Mouse (Mus musculus) cerebellum, postnatal 36 days (tissue): Measurements from ENCODE around the gene Abca4.

Experiments used
- DNase-seq, 2 experiments: peaks; one replicate each; pipeline ENCODE4 v3.0.0; 2021 to 2022; ENCODE audit warnings: mixed read lengths in 2 of 2

Gene Abca4

DNA sequence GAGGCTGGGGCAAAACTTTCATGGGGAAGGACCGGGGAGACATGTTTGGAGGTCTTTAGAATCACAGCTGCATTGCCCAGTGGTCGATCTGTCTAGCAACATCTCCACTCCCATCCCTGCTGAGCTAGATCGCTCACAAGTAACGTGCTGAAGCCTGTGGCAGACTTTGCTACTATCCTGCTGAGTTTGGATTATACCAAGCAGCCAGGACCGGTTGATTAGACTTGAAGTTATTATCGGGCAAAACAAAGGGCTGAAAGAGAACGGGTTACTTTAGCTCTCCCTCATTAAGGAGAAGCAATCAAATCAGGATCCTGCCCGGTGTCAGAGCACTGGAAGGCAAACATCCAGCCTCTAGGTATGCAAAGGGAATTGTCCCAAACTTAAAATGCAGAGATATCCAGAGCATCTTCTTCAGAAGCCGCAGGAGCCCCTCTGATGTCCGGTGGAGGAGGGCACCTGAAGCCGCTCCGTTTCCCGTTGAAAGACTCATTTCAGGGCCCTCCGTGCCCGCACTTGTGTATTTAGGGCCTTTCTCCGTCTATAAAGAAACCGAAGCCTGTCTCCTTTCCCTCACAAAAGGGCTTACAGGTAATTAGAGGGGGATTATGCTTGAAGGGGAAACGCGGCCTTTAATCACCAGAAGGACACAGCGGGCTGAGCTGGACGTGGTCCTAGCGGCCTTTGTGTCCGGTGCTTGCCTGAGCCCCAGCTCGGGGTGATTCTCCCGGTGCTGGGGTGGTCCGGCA, at the start of gene Abca4:
Gene Abca4 (plus strand): TSS at position 645 of the 749 bp plus-strand sequence.
- peak in 1 of 2 experiments; percentile 4 for DNase-seq

DNA sequence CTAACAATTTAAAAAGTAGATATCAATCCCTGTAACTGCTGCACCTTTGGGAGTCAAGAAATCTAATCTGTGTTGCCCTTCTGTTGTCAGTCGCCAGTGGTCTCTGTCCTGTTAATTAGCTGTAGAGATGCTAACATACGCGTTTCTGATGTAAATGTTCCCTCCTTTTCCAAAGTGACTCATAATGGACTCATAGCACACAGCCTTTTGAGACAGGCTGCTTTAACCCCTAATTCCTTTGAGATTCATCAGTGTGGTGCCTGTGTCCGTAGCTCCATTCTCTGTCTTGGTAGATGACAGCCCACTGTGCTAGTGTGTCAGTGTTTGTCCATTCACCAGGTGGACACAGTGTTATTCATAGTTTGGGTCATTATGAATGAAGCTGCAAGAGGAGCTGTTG, 49.1 kb upstream of the Abca4 start:
- DNase-seq = no peak

DNA sequence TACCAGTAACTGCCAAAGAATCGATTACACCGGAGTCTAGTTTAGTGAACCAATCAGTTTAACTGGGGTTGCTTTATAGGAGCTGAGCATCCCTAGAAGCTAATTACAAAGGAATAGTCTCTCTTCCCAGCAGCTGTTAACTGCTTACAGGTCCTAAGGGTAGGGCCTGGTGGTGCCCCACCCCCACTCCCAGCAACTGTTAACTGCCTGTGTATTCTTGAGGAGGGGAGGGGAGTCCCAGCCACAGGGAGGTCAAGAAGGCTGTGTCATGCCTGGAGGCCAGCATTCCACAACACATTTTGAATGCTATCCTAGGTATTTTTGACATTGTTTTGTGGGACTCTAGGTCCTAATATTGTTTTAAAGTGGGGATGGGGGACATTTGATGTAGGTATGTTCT, 44.3 kb upstream of the Abca4 start:
- no peak for DNase-seq

DNA sequence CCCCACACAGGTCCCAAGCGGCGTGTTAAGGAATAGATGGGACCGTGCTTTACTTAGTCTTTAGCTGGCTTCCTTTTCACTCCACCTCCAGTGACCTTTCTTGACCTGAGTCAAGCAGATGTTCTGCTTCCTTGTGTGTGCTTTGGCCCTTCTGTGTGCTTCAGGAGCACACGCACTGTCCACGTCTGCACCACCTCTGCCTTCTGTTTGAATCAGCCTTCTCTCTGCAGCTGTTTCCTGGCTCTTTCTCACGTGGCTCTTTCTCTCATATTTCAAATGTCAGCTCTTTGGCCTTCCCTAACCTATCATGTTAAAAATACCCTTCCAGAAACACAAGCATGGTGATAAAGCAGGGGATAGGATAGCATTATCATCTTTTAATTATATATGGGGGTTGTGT, 42.7 kb upstream of the Abca4 start:
- no peak for DNase-seq

DNA sequence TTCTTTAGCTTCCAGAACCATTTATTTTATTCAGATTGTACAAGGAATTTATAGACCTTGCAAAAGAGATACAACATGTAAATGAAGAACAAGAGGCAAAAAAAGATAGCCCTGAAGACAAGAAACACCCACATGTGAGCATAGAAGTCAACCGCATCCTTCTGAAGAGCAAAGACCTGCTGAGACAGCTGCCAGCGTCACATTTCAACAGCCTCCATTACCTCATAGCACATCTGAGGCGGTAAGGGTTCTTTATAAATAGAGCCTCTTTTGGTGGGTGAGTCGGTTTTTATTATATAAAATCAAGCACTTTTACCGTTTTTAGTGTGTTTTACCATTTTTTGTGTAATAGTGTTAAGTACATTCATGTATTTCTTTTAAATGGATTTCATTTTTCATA, 34.4 kb upstream of the Abca4 start:
- DNase-seq = no peak

DNA sequence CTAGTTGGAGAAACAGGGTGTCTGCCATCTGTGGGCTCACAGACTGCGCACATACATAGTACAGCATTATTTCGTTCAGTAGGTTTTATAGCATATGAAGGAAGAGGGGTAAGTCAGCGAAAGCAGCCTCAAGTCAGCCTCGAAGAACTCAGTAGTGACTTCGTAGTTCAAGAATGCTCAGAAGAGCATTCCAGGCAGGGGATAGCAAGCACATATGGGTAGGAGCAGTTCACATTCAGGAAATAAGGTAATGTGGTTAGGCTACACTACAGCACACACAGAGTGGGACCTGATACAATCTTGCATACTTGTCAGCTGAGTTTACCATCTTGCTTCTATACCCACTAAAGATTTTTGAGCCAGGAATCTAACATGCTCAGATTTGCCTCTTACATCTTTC, 34.0 kb upstream of the Abca4 start:
- DNase-seq = no peak

DNA sequence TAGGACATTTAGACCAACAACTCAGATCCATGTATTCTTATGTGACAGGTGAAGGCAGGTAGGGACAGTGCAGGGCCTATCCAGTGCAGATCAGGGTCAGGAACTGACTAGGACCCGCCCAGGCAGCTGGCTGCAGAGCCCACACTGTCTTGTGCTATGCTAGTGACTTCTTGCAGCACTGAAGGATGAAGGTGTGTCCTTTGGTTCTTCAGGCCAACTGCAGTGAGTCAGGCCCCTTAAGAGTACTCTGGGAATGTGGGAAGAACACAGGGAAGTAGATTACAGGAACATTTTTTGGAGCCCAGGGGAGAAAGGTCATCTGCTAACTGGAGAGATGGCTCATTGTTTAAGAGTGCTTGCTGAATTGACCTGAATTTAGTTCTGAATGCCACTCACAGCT, 31.8 kb upstream of the Abca4 start:
- DNase-seq = no peak

DNA sequence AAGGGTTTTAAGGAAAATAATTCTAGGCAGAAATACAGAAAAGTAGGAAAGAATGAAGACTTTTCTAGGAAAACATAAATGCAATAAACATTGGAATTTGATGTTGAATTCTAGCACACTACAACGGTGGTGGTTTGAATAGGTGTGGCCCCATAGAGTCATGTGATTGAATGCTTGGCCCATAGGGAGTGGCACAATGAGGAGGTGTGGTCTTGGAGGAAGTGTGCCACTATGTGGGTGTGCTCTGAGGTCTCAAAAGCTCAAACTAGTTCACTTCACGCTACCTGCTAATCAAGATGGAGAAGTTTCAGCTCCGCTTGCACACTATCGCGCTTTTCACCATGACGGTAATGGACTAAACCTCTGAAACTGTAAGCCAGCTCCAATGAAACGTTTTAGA, 25.8 kb upstream of the Abca4 start:
- no peak for DNase-seq

DNA sequence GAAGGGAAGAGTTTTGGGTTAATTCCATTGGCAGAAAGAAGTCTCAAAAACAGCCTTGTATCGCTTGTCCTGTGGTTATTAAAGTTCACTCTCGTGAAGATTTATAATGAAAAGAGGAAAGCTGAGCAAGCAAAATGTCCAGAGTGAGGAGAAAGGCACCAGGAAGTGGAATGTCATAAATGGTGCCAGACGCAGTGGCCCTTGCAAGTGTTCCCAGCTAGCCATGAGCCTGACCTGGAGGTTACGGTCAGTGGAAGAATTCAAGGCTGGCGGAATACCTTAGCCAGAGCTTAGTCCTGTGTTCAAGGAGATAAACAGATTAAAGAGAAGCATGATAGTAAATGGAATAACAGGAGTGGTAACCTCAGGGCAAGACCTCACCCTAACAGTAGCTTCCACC, 25.1 kb upstream of the Abca4 start:
- no peak for DNase-seq

DNA sequence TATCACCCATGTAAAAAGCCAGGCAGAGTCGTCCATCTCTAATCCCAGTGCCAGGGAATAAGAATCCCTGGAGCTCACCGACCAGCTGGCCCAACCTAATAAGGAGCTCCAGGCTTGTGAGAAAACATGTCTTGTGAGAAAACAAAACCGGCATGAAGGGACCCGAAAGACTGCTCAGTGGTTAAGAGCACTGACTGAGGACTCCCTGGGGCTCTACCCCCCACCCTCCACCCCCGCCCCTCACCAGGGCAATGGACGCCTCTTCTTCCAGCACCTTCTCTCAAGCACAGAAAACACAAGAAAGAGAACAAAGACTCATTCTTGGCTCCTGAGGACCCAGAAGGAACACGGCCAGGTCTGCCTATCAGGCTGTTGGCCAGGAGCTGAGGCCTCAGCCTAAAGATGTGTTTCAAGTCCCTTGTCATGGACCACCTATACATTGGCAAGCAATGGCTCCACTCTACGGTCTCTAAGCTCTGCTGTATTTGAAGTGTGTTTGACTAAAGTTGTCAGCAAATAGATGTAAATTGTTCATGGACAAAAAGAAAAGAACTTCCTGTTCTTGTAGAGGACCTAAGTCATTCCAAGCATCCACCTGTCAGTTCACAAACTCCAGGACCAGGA, 23.1 kb upstream of the Abca4 start:
- DNase-seq = no peak

DNA sequence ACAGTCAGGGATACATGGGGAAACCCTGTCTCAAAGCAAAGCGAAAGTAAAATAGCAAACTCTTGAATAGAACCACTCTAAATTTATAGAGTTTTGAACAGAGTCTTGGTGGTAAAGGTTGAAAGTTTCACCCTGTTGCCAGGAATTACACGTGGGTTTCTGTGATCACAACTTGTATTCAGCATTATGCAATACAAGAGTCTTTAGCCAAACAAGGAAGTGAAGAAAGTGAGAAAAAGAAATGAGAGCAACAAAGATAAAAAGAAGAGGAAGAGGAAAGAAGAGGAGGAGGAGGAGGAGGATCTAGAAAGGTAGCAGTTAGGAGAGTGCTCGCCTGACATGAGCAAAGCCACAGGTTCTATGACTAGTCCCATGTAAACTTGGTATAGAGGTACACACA, 21.9 kb upstream of the Abca4 start:
- DNase-seq = no peak

DNA sequence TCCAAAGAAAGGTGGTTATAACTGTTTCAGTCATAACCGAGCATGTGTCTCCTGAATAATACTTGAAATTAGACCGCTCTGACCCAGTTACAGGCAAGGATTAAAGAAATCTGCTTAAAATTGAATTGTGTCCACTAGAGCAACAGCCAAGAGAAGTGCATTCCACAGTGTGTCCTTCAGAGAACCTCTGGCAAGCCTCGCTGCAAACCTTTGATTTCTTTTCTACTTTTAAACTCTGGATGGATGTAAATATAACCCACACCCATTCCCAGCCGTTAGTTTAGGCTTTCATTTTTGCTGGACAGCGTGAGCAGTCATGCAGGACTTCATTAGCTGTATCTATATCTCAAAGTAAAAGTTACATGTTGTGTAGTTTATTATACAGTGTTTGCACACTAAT, 17.6 kb upstream of the Abca4 start:
- no peak for DNase-seq

DNA sequence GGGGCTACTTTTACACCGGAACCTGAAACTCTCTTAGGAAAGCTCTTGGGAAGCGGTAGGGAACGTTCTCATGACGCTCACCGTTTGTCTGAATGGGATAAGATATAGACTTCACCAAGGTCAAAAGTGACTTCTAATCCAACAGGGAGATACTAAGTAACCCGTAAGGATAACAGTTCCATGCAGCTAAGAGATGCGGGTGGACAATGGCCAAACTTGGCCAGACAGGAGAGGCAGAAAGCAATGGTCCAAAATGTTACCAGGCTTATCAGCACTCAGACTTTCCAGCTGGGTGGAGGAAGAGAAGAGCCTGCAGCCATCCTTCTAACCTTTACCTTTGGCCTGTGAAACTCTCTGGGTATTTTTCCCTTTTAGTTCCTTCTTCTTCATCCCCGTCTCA, 16.5 kb upstream of the Abca4 start:
- no peak for DNase-seq

DNA sequence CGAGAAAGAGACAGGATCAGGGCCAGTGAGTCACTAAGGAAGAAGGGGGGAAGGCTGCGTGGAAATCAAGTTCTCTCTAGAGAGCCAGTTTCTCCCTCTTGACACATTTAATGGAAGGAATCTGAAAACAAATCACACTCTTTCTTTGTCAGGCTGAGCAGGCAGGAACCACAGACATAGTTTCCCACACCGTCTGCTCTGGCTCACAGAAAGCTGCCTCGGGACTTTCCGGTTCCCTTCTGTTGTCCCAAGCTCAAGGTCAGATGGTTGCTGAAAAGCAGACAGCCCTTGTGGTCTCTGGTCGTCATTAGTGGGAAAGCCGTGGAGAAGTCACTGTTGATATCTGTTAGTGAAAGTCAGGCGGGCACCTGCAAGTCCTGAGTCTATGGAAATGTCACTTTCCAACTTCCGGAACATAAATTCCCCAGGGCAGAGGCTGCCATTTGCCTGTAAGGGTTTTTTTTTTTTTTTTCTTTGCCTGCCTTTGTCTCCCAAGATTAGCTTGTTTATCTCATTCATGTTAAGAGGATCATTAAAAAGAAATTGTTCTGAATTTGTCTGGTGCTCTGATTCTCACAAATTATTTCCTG, 10.9 kb upstream of the Abca4 start:
- DNase-seq = no peak

DNA sequence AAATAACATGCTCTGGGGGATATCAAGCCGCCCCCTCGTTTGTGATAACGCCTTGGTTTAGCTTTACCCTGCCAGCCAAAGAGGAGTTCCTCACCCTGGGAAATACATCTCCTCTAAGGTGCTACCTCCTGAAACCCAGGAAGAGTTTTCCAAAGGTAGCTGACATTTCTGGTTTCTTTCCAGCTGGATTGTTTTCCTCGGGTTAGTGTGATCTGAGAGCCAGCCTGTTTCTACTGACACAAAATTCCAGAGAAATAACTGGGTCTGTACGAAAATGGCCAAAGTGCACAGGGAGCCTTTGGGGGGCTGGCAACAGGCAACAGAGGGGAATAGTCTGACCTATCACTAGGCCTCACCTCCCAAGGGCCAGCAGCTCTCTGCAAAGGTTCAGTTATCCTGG, 10.0 kb upstream of the Abca4 start:
- DNase-seq = no peak

DNA sequence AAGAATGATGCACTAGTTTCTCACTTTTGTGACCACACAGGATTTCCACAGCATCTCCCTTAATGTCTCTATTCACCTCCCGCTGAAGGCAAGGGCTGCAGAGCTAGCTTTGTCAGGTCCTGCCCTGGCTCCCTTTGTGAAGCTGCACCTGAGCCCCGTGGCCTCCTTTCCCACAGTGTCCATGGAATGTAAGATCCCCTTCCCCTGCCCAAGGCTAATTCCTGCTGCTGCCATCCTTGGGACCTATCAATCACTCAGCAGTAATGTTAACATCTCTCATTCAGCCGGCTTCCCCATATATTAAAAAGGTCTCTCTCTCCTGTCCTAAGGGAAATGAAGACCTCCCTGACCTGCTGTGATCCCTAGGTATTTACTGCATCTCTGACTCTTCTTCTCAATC, 9.2 kb upstream of the Abca4 start:
- DNase-seq = no peak

DNA sequence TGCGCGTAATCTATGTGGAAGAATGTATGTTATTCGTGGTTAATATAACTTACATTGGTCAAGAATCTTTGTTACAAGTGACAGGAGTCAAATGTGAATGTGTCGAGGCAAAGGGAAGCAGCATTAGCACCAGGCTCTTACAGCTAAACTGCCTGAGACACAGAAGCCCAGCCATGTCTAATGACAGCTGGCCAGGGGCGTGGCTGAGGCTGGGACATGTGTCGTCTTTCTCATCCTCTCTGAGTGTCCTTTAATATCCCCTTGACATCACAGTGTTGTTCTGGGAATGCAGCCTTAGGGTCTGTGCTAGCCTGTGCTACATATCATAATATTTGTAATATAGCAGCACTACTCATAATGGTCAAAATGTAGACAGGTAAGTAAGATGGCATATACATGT, 3.7 kb upstream of the Abca4 start:
- DNase-seq = no peak

DNA sequence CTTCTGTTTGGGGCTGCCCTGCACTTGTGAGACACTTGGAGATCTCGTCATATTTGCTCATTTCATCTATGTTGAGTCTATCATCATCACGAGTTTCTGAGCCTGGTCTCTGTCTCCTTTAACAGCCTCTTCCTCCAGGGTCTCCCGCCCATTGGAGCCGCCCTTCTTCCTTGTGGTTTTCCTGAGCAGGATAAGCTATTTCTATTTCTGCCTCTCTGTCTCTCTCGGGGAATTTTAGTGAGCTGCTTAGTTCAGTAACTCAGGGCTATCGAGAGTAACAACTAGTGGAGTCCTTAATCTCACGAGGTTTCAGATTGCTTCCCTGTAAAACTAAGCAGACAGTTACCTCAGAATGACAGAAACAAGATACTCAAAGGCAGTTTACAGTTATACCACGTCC, 1.1 kb upstream of the Abca4 start:
- no peak for DNase-seq

DNA sequence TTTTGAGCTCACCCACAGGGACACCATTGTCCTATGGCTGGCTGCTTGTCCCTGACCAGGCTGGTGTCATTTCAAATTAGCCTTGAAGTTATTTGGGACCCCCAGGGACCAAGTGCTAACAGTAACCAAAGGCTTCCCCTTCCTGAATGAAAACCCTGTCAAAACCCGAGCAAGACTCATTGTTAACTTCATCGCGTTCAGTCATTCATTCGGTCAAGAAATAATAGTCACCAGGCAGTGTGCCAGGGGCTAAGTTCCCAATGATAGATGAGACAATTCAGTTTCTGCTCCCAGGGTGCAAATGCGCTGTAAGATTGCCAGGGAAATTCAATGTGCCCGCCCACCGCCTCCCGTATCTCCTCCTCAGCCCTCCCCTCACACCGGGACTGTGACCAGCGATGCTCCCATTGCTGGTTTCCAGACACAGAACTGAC, 2.0 kb downstream of the Abca4 start:
- DNase-seq = no peak

DNA sequence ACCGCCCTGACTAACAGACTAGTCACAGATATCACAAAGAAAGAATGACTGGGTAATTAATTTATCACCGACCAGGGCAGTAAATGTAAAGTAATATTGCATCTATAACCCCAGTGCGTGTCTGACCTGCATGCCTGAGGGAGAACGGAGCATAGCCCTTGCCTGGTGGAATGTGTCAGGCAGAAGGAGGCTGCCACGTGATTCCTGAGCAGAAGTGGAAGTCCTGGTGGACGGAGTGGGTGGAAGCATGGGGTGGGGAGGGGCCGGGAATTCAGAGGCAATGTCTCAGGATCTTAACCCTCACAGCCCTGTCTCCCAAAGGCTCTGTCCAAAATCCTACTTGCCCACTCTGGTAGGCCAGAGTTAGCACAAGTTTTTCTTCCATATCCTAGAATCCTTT, 3.2 kb downstream of the Abca4 start:
- no peak for DNase-seq

DNA sequence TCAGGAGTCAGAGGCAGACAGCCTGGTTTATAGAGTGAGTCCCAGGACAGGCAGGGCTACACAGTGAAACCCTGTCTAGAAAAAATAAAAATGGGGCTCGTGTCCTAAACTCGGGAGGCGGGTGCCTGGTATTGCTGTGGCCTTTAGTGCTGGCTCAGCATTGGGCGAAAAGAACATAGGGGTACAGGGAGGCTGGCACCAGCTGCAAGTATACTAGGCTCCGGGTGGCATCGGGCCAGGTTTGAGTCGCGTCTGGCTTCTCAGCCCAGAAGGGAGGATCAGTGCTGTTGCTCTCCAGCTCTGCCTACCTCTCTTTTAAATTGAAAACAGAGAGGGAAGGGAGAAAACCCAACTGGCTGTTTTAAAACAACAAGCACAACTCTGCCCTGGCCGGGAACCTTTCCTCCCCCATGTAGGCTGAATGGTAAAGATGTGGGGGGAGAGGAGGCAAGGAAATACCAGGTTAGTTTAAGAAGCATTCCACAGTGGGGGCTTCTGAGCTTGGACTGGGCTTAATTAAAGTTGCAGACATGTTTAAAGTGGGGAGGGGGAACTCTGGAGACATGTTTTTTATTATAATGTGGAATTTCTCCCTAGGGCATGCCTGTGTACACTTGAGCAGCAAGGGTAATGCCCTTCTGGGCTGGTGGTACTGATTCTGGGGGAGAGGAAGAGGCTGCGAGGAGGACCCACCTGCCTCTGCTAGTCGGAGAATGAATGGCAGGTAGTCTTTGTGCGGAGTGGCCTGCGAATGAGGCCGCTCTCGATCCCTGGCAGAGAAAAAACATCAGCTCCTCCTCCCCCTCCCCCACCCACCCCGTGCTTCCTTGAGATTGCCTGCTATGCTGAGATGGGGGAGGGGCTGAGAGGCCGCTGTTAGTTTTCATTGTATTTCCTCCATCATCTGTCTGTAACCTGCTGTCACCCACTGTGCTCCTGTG, 3.9 kb downstream of the Abca4 start:
- peak; percentile 40 to 61 for DNase-seq

DNA sequence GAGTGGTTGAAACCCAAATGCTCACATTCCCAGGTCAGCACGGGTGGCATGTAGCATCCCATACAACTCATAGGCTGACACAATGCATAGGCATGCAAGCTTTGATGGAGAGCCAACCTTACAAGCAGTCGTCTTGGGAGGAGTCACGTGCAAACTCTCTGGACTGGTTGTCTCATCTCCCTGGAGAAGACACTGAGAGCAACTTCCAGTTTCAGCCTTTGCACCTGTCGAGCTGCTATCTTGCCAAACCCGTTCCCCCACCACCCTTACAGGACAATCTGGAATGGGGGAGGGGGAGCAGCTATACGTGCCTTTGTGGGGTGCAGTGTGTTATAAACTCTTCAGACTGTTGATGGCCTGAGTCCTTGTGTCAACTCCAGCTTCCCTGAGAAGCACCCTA, 4.9 kb downstream of the Abca4 start:
- no peak for DNase-seq

DNA sequence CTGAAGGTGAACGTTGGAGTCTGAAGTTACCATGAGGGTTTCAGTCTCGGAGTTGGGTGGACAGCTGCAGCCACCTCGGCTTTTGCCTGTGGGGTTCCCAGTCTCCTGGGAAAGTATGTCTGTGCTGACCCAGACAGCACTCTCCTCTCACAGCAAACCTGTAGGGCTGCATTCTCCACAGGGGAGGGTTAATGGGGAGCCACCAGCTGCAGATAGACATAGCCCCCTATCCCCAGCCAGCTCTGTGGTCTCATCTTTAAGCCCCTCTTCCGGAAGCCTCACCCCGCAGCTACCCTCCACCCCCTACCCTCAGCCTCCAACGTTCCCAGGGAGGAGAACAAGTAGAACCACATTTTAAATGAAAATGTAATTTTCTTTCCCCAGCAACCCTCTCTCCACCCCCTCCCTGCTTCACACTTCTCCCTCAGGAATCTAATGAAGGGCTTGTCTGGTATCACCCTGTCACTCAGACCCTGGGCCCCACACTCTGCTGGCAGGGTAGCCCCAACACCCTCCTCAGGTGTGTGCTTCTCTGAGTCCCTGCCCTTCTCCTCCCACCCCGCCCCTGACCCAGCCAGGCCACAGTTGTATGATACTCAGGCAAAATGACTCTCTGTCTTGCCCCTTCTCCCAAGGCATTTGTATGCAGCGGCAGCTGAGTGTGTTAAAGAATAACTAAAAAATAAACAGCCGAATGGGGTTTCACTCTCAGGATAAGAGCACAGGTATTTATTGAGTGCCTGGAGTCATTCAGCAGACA, 14.4 kb downstream of the Abca4 start:
- DNase-seq = no peak
